Mouse (Mus musculus) C2C12 (cell line): ENCODE measurements around the gene Hoxa9.

Experiments
- CEBPB ChIP-seq: IDR thresholded peaks from one replicate; pipeline ENCODE4 v1.6.1; 2011; ENCODE audit warnings: low read depth, mild to moderate bottlenecking, control low read depth, moderate library complexity
- CTCF ChIP-seq: IDR thresholded peaks from one replicate; pipeline ENCODE4 v1.5.1; 2011; ENCODE audit not compliant: control insufficient read depth, insufficient read depth, insufficient read length
- MAX ChIP-seq: IDR thresholded peaks from one replicate; pipeline ENCODE4 v1.6.1; 2011; ENCODE audit warnings: mild to moderate bottlenecking, control low read depth
- MYOD1 ChIP-seq: IDR thresholded peaks from one replicate; pipeline ENCODE4 v1.6.1; 2011; ENCODE audit warnings: low read depth; ENCODE audit not compliant: control insufficient read depth, insufficient read length
- MYOG ChIP-seq: IDR thresholded peaks from one replicate; pipeline ENCODE4 v1.6.1; 2011; ENCODE audit not compliant: control insufficient read depth, insufficient read length; ENCODE audit errors: extremely low read depth

GRCm38 (mm10) chr6:52177061-52177735 is 53.7 kb downstream of the Hoxa9 start, which contains the start of gene 5730596B20Rik:
- TF ChIP-seq CTCF (no peak), MYOG (no peak), MAX (no peak), CEBPB (no peak), MYOD1 (no peak)
